18 mouse cellular contexts compared by ENCODE assay signal in the genomic region with DNA sequence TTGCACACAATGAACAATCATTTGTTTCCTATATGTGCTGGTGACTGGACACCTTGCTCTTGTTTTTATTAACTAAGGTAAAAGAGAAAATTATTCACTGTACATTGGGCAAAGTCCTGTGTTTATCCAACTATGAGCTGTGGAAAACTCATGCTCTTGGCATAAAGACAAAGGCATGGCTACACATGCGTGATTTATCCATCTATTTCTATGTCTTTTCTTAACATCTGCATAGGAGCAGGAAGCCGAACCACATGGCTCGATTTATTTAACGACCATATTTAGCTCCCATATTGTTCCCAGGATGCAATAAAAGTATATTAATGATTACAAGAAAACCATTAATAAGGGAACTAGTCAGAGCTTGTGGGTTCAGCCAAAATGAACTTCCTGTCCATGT.
"Had no signal": no experiment of that assay in that cellular context is flagged by ENCODE, and none has a peak within 500 bp of the region (broad histone marks: within the 10 kb centered on the region; RNA-seq: fewer than 3 reads in every experiment).

No protein-coding gene starts in this region.

- H3K4me1 ChIP-seq: liver, embryonic 13.5 days; liver, embryonic 15.5 days; lung, embryonic 15.5 days; megakaryocyte, embryonic 14.5 days; stomach, embryonic 15.5 days had no signal

- DNase-seq: liver, embryonic 13.5 days; liver, postnatal 0 days; lung, adult 2 months; lung, postnatal 14 days; lung, postnatal 36 days; right cerebral cortex, postnatal 14 days; thymus, adult 2 months; thymus, postnatal 25 days; thymus, postnatal 4 days had no signal

- H3K27me3 ChIP-seq: liver, embryonic 13.5 days; liver, embryonic 15.5 days; lung, embryonic 15.5 days; megakaryocyte, embryonic 14.5 days; midbrain, embryonic 13.5 days; stomach, embryonic 15.5 days had no signal

- H3K4me2 ChIP-seq: liver, embryonic 13.5 days; liver, embryonic 15.5 days; lung, embryonic 15.5 days; midbrain, embryonic 11.5 days; midbrain, embryonic 13.5 days; stomach, embryonic 15.5 days had no signal

- ATAC-seq: liver, postnatal 0 days; lung, postnatal 0 days had no signal

- H3K9me3 ChIP-seq: liver, embryonic 13.5 days; liver, embryonic 15.5 days; lung, embryonic 15.5 days; megakaryocyte, embryonic 14.5 days; midbrain, embryonic 13.5 days; stomach, embryonic 15.5 days had no signal

- H3K27ac ChIP-seq: liver, embryonic 13.5 days; liver, embryonic 15.5 days; lung, embryonic 15.5 days; macrophage; midbrain, embryonic 13.5 days; stomach, embryonic 15.5 days; stomach, postnatal 0 days had no signal

- H3K9ac ChIP-seq: liver, embryonic 13.5 days; liver, embryonic 15.5 days; liver, postnatal 0 days; lung, embryonic 15.5 days; midbrain, embryonic 13.5 days; stomach, embryonic 15.5 days had no signal

- H3K36me3 ChIP-seq: liver, embryonic 13.5 days; liver, embryonic 15.5 days; lung, embryonic 15.5 days; midbrain, embryonic 13.5 days; stomach, embryonic 15.5 days had no signal

- H3K4me3 ChIP-seq: liver, embryonic 13.5 days; liver, embryonic 15.5 days; lung, embryonic 15.5 days; megakaryocyte, embryonic 14.5 days; midbrain, embryonic 13.5 days; stomach, embryonic 15.5 days had no signal
